Mouse (Mus musculus) liver, postnatal 0 days (tissue): ENCODE results near the gene Asap2.

Experiments used
- CTCF ChIP-seq: sonication (generic); IDR thresholded peaks from 2 replicates; pipeline ENCODE4 v1.5.1; 2016; ENCODE audit warnings: antibody characterized with exemption, low read depth
- EP300 ChIP-seq: IDR thresholded peaks from 2 replicates; pipeline ENCODE4 v1.6.1; 2016; ENCODE audit warnings: antibody characterized with exemption, low read depth, mild to moderate bottlenecking

DNA sequence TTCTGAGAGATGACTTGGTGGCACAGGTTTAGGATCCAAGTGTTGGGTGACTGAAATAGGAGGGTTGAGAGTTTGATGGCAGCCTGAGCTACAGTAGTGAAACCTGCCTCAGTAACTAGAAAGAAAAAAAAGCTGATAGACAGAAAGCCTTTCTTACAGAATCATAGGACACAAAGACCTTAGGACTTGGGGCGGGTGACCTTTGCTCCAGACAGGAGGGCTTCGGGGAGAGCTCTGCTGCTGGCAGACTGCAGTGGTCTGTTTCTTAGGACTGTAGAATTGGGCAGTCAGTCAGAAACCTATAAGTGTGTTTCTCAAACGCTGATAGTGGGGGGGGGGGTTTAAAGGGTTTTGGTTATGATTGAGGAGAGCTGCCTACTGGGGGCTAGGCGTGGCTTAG lies 315.5 kb downstream of the Asap2 start:
- TF ChIP-seq CTCF (no peak), EP300 (no peak)
